Comparison of ENCODE assay signal across 8 mouse cellular contexts in genomic region chr7:19319906-19320305, GRCm38 (mm10). TPM values are rescaled to one million over a fixed set of nuclear protein-coding genes. Genes with fewer than 3 reads are reported as not detected.
DNase-seq lines count a peak whose midpoint lies in the region; ATAC-seq lines count a peak whose summit lies in the region.

No protein-coding gene starts in this region.

- peak overlapping the region; percentile 77 for H3K4me2 ChIP-seq in hindbrain, embryonic 13.5 days

- no peaks in the 10 kb centered on the region for H3K36me3 ChIP-seq in hindbrain, embryonic 13.5 days

- no peaks in the 10 kb centered on the region for H3K9me3 ChIP-seq in hindbrain, embryonic 13.5 days

- under 1% methylated on average over 41 of the region's 41 CpGs for WGBS in hindbrain, embryonic 13.5 days

- DNase-seq in R1 (ENCODE audit: low read depth, low spot score): peak; percentile 97
- DNase-seq in cerebellum, postnatal 14 days: peak; percentile 96
- DNase-seq in frontal cortex, postnatal 14 days (ENCODE audit: low spot score in 2 of 2): peak; percentile 91
- DNase-seq in layer of hippocampus, postnatal 36 days: peak; percentile 93 to 95
- peak; percentile 98 for DNase-seq in lung, postnatal 25 days (ENCODE audit: low spot score)
- peak; percentile 95 for DNase-seq in retina, adult 2 months (ENCODE audit: low read depth, low spot score)
- peak; percentile 88 for DNase-seq in thymus, postnatal 25 days

- H3K4me3 ChIP-seq in hindbrain, embryonic 13.5 days: peak overlapping the region; percentile 53

- ATAC-seq in hindbrain, embryonic 13.5 days (ENCODE audit: low FRiP score): peak; percentile 95

- H3K4me1 ChIP-seq in hindbrain, embryonic 13.5 days (replicated peaks): peaks cover 15% of the 10 kb centered on the region

- H3K27ac ChIP-seq in hindbrain, embryonic 13.5 days: peak overlapping the region; percentile 55; the same call in 1 of the 2 replicates

- peaks cover 32% of the 10 kb centered on the region for H3K27me3 ChIP-seq in hindbrain, embryonic 13.5 days

- peak overlapping the region; percentile 71 for H3K9ac ChIP-seq in hindbrain, embryonic 13.5 days

RNA-seq across cellular contexts. Expression of gene Fosb, which starts 10.1 kb away (rescaled TPM):
- 0.06 and 0.08 TPM in 2 replicates for polyA plus RNA-seq in hindbrain, embryonic 13.5 days (2015; fragmentation: Nextera tagmentation; extraction: Ambion mirVana)
- 10 to 100 TPM; 12.6 to 18.8 TPM for total RNA-seq in layer of hippocampus, postnatal 36 days (2021)

RNA-seq across cellular contexts. Expression of gene Ercc1, which starts 24.7 kb away (rescaled TPM):
- polyA plus RNA-seq in hindbrain, embryonic 13.5 days (2015; fragmentation: Nextera tagmentation; extraction: Ambion mirVana): 84.9 and 96.6 TPM in 2 replicates
- 10 to 100 TPM; 44.4 to 53.4 TPM for total RNA-seq in layer of hippocampus, postnatal 36 days (2021)

RNA-seq across cellular contexts. Expression of gene Rtn2, which starts 37.5 kb away (rescaled TPM):
- polyA plus RNA-seq in hindbrain, embryonic 13.5 days (2015; fragmentation: Nextera tagmentation; extraction: Ambion mirVana): 101 and 104 TPM in 2 replicates
- total RNA-seq in layer of hippocampus, postnatal 36 days (2021): 10 to 100 TPM; 89.7 to 91.3 TPM

RNA-seq across cellular contexts. Expression of gene Cd3eap, which starts 39.4 kb away (rescaled TPM):
- 20.9 and 22.1 TPM in 2 replicates for polyA plus RNA-seq in hindbrain, embryonic 13.5 days (2015; fragmentation: Nextera tagmentation; extraction: Ambion mirVana)
- 10 to 100 TPM; 17.6 to 19.4 TPM for total RNA-seq in layer of hippocampus, postnatal 36 days (2021)

RNA-seq across cellular contexts. Expression of gene Ppp1r13l, which starts 39.6 kb away (rescaled TPM):
- 1.4 and 2.2 TPM in 2 replicates for polyA plus RNA-seq in hindbrain, embryonic 13.5 days (2015; fragmentation: Nextera tagmentation; extraction: Ambion mirVana)
- 1 to 10 TPM; 6.0 to 7.0 TPM for total RNA-seq in layer of hippocampus, postnatal 36 days (2021)

Comparison
In these comparisons a context has a peak if more than half of its experiments do, and no peak if none do; other contexts are left out.
1. Peak in every context shown above with its lines: DNase-seq, ATAC-seq, H3K4me3 ChIP-seq and H3K27ac ChIP-seq.